30 mouse cellular contexts compared by ENCODE assay signal in genomic region chr7:63799304-63799703, GRCm38 (mm10).
DNase-seq lines count a peak whose midpoint lies in the region; ATAC-seq and TF ChIP-seq lines count a peak whose summit lies in the region.
"Had no signal": no experiment of that assay in that cellular context is flagged by ENCODE, and none has a peak within 500 bp of the region (broad histone marks: within the 10 kb centered on the region; RNA-seq: fewer than 3 reads in every experiment).

No protein-coding gene starts in this region.

- TF ChIP-seq EP300 in lung, postnatal 0 days (IDR thresholded peaks at IDR 0.05), result no peak
- TF ChIP-seq EP300 in MEL (IDR thresholded peaks at IDR 0.05; ENCODE audit: low read depth in 1 of 2, low read length in 2 of 2), result no peak

- TF ChIP-seq RAD21 in MEL (IDR thresholded peaks at IDR 0.05; ENCODE audit: low read depth, low read length), result peak; percentile 24

- TF ChIP-seq POLR2A in MEL (IDR thresholded peaks at IDR 0.05; ENCODE audit: control insufficient read depth in 1 of 2, insufficient read depth in 1 of 2, low read depth in 1 of 2, low read length in 2 of 2, poor library complexity in 1 of 2), result no peak

- H3K27me3 ChIP-seq in lung, postnatal 0 days (replicated peaks; ENCODE audit: insufficient read depth, low read length), result no peaks in the 10 kb centered on the region
- no peaks in the 10 kb centered on the region; a peak in 2 of 4 replicates for H3K27me3 ChIP-seq in MEL (ENCODE audit: control insufficient read depth in 1 of 2, insufficient read depth in 2 of 2, low read length in 2 of 2)
- H3K27me3 ChIP-seq in midbrain, embryonic 10.5 days (ENCODE audit: low read depth, poor library complexity, severe bottlenecking), result no peaks in the 10 kb centered on the region
- H3K27me3 ChIP-seq: embryonic facial prominence, embryonic 13.5 days; forebrain, embryonic 15.5 days; kidney, embryonic 15.5 days; limb, embryonic 15.5 days; liver, embryonic 13.5 days; midbrain, embryonic 15.5 days; stomach, embryonic 15.5 days had no signal

- ATAC-seq in lung, postnatal 0 days, result no peak
- ATAC-seq: CD4-positive, CD25-positive, alpha-beta regulatory T cell, adult 4 months; forebrain, embryonic 15.5 days; midbrain, embryonic 15.5 days had no signal

- intact Hi-C loops in gastrocnemius, adult 2 months (cut with DNase I), result no loop called here

- peak; percentile 7; the same call in 1 of the 2 replicates for TF ChIP-seq CTCF in gastrocnemius, adult 2 months (IDR thresholded peaks at IDR 0.05)
- TF ChIP-seq CTCF in lung, postnatal 0 days (IDR thresholded peaks at IDR 0.05), result no peak
- TF ChIP-seq CTCF in MEL (IDR thresholded peaks at IDR 0.05 in 2 of 3, conservative IDR thresholded peaks at IDR 0.05 in 1 of 3; ENCODE audit: control insufficient read depth in 1 of 3, insufficient read depth in 1 of 3, low read depth in 2 of 3, low read length in 3 of 3, poor library complexity in 1 of 3, severe bottlenecking in 1 of 3), result peak; percentile 8 to 44 (median 19); a peak in 3 of 6 replicates

- H3K9me3 ChIP-seq in lung, postnatal 0 days (ENCODE audit: low read length), result no peaks in the 10 kb centered on the region
- no peaks in the 10 kb centered on the region for H3K9me3 ChIP-seq in MEL (replicated peaks; ENCODE audit: insufficient read depth, low read length)
- H3K9me3 ChIP-seq in midbrain, embryonic 10.5 days (replicated peaks), result no peaks in the 10 kb centered on the region
- H3K9me3 ChIP-seq: embryonic facial prominence, embryonic 13.5 days; forebrain, embryonic 15.5 days; G1E; hindbrain, embryonic 13.5 days; kidney, embryonic 15.5 days; limb, embryonic 10.5 days; limb, embryonic 15.5 days; liver, embryonic 13.5 days; midbrain, embryonic 15.5 days; stomach, embryonic 15.5 days had no signal

- H3K79me2 ChIP-seq in MEL (ENCODE audit: control insufficient read depth, insufficient read depth, low read length, poor library complexity), result no peaks in the 10 kb centered on the region

- H3K4me2 ChIP-seq in lung, postnatal 0 days (replicated peaks; ENCODE audit: low read depth, low read length), result no peak overlapping the region
- H3K4me2 ChIP-seq: embryonic facial prominence, embryonic 13.5 days; forebrain, embryonic 15.5 days; hindbrain, embryonic 13.5 days; kidney, embryonic 15.5 days; limb, embryonic 15.5 days; liver, embryonic 13.5 days; midbrain, embryonic 15.5 days; stomach, embryonic 15.5 days had no signal

- DNase-seq in gastrocnemius, adult 2 months, result no peak
- DNase-seq in gastrocnemius, postnatal 25 days, result no peak
- peak; percentile 15 for DNase-seq in lung, postnatal 36 days
- no peak for DNase-seq in lung, postnatal 0 days (ENCODE audit: low spot score)
- peak; percentile 17 for DNase-seq in MEL (ENCODE audit: low read depth, low spot score)
- DNase-seq in midbrain, embryonic 10.5 days (ENCODE audit: low spot score), result no peak
- no peak for DNase-seq in thymus, postnatal 36 days
- DNase-seq: adrenal gland, adult 8-10 months; cerebellum, postnatal 10 days; heart, postnatal 4 days; kidney, adult 11 months; kidney, postnatal 25 days; liver, embryonic 13.5 days; lung, adult 18-20 months; lung, postnatal 10 days; right cerebral cortex, postnatal 25 days; thymus, adult 18-20 months; thymus, postnatal 4 days had no signal

- H3K36me3 ChIP-seq in lung, postnatal 0 days (ENCODE audit: insufficient read depth, low read length), result no peaks in the 10 kb centered on the region
- no peaks in the 10 kb centered on the region for H3K36me3 ChIP-seq in MEL (ENCODE audit: control insufficient read depth in 1 of 2, insufficient read depth in 2 of 2, low read length in 2 of 2)
- H3K36me3 ChIP-seq in midbrain, embryonic 10.5 days, result no peaks in the 10 kb centered on the region
- H3K36me3 ChIP-seq: embryonic facial prominence, embryonic 13.5 days; forebrain, embryonic 10.5 days; forebrain, embryonic 15.5 days; G1E; heart, embryonic 10.5 days; hindbrain, embryonic 13.5 days; kidney, embryonic 15.5 days; limb, embryonic 10.5 days; limb, embryonic 15.5 days; liver, embryonic 13.5 days; midbrain, embryonic 15.5 days; stomach, embryonic 15.5 days had no signal

- no peak overlapping the region for H3K27ac ChIP-seq in gastrocnemius, adult 2 months
- H3K27ac ChIP-seq in lung, postnatal 0 days (ENCODE audit: low read length), result no peak overlapping the region
- H3K27ac ChIP-seq in MEL (ENCODE audit: control insufficient read depth, low read depth, low read length), result no peak overlapping the region
- no peak overlapping the region for H3K27ac ChIP-seq in midbrain, embryonic 10.5 days (replicated peaks)
- H3K27ac ChIP-seq: embryonic facial prominence, embryonic 13.5 days; forebrain, embryonic 10.5 days; forebrain, embryonic 15.5 days; heart, embryonic 10.5 days; hindbrain, embryonic 13.5 days; kidney, embryonic 15.5 days; limb, embryonic 10.5 days; limb, embryonic 15.5 days; liver, embryonic 13.5 days; midbrain, embryonic 15.5 days; stomach, embryonic 15.5 days had no signal

- H3K9ac ChIP-seq in lung, postnatal 0 days (replicated peaks; ENCODE audit: low read depth), result no peak overlapping the region
- H3K9ac ChIP-seq in MEL (ENCODE audit: control insufficient read depth, low read depth, low read length, poor library complexity, severe bottlenecking), result no peak overlapping the region
- H3K9ac ChIP-seq: embryonic facial prominence, embryonic 13.5 days; forebrain, embryonic 15.5 days; hindbrain, embryonic 13.5 days; kidney, embryonic 15.5 days; limb, embryonic 15.5 days; liver, embryonic 13.5 days; midbrain, embryonic 15.5 days; stomach, embryonic 15.5 days had no signal

- no peaks in the 10 kb centered on the region for H3K4me1 ChIP-seq in lung, postnatal 0 days (ENCODE audit: insufficient read depth, low read depth, low read length)
- H3K4me1 ChIP-seq in MEL (ENCODE audit: control insufficient read depth in 1 of 2, insufficient read depth in 2 of 2, low read length in 2 of 2), result no peaks in the 10 kb centered on the region
- H3K4me1 ChIP-seq in midbrain, embryonic 10.5 days, result peaks cover 14% of the 10 kb centered on the region
- H3K4me1 ChIP-seq: heart, embryonic 10.5 days; kidney, embryonic 15.5 days; limb, embryonic 15.5 days; liver, embryonic 13.5 days had no signal

- no peak overlapping the region for H3K4me3 ChIP-seq in gastrocnemius, adult 2 months
- no peak overlapping the region for H3K4me3 ChIP-seq in lung, postnatal 0 days (ENCODE audit: low read depth, low read length)
- H3K4me3 ChIP-seq in MEL (ENCODE audit: control insufficient read depth in 1 of 2, insufficient read depth in 1 of 2, low read depth in 2 of 2, low read length in 2 of 2), result no peak overlapping the region
- no peak overlapping the region for H3K4me3 ChIP-seq in midbrain, embryonic 10.5 days
- H3K4me3 ChIP-seq: embryonic facial prominence, embryonic 13.5 days; forebrain, embryonic 10.5 days; forebrain, embryonic 15.5 days; heart, embryonic 10.5 days; hindbrain, embryonic 13.5 days; kidney, embryonic 15.5 days; limb, embryonic 10.5 days; limb, embryonic 15.5 days; liver, embryonic 13.5 days; midbrain, embryonic 15.5 days; stomach, embryonic 15.5 days had no signal

- 82% methylated on average over 7 of the region's 7 CpGs for WGBS in lung, postnatal 0 days
- 92% methylated on average over 7 of the region's 7 CpGs for WGBS in midbrain, embryonic 10.5 days

TF ChIP-seq in MEL, 35 proteins besides CTCF, POLR2A, EP300 and RAD21:
- TF ChIP-seq NELFE (IDR thresholded peaks at IDR 0.05; ENCODE audit: low read depth, low read length) (no peak), SMC3 (IDR thresholded peaks at IDR 0.05; ENCODE audit: low read depth, low read length) (peak; percentile 47), ZC3H11A (IDR thresholded peaks at IDR 0.05; ENCODE audit: low read depth, low read length) (0 out of 2 replicates have a peak, but pooled peaks have one; percentile 15)

Comparison
In these comparisons a context has a peak if more than half of its experiments do, and no peak if none do; other contexts are left out.
1. DNase-seq: peak in lung, postnatal 36 days (single experiment) and MEL (single experiment); none in gastrocnemius, adult 2 months (single experiment), gastrocnemius, postnatal 25 days (single experiment), lung, postnatal 0 days (single experiment), midbrain, embryonic 10.5 days (single experiment) and thymus, postnatal 36 days (0 of 2).